Mouse (Mus musculus) ES-E14 (cell line): ENCODE data around the gene Hoxb5. TPM values are rescaled to one million over a fixed set of nuclear protein-coding genes. Genes with fewer than 3 reads are reported as not detected.

Source experiments
- DNase-seq: peaks from one replicate; pipeline ENCODE4 v3.0.0-alpha.2; 2013; ENCODE audit warnings: low read depth, low spot score
- H3K27ac ChIP-seq: 2 replicates; pipeline ENCODE4 v1.5.1; 2012; ENCODE audit warnings: low read depth, mild to moderate bottlenecking, low read length, moderate library complexity, mixed read lengths; ENCODE audit not compliant: poor library complexity, insufficient read depth, severe bottlenecking
- H3K36me3 ChIP-seq: 2 replicates; pipeline ENCODE4 v1.6.1; 2012; ENCODE audit warnings: mild to moderate bottlenecking, low read length, moderate library complexity, mixed read lengths; ENCODE audit not compliant: control insufficient read depth, poor library complexity, insufficient read depth, severe bottlenecking
- H3K4me1 ChIP-seq, 2 experiments: fragments of 150-350 bp in 1 of 2; sonication (generic) in 1 of 2; 2 replicates each; pipeline ENCODE4 v1.6.1; 2012; ENCODE audit warnings: low read length in 2 of 2, mild to moderate bottlenecking in 1 of 2, mixed read lengths in 1 of 2; ENCODE audit not compliant: control insufficient read depth in 2 of 2, insufficient read depth in 2 of 2, poor library complexity in 1 of 2
- H3K4me3 ChIP-seq, 2 experiments: fragments of 150-350 bp in 1 of 2; sonication (generic) in 1 of 2; 2 replicates each; pipeline ENCODE4 v1.5.1; 2012; ENCODE audit warnings: low read length in 2 of 2, low read depth in 1 of 2, mild to moderate bottlenecking in 1 of 2, mixed read lengths in 1 of 2; ENCODE audit not compliant: insufficient read depth in 1 of 2, poor library complexity in 1 of 2, severe bottlenecking in 1 of 2
- H3K9ac ChIP-seq: 2 replicates; pipeline ENCODE4 v1.6.1; 2012; ENCODE audit warnings: low read depth, mild to moderate bottlenecking, low read length, mixed read lengths; ENCODE audit not compliant: poor library complexity, insufficient read depth, severe bottlenecking
- H3K9me3 ChIP-seq: fragments of 150-350 bp; sonication (generic); 2 replicates; pipeline ENCODE4 v1.6.1; 2012; ENCODE audit warnings: low read depth, mild to moderate bottlenecking, low read length; ENCODE audit not compliant: control insufficient read depth, insufficient read depth
- CHD2 ChIP-seq: IDR thresholded peaks from 2 replicates; pipeline ENCODE4 v1.6.1; 2014; ENCODE audit warnings: mild to moderate bottlenecking, low read depth, low read length, inconsistent platforms
- HCFC1 ChIP-seq: IDR thresholded peaks from 2 replicates; pipeline ENCODE4 v1.6.1; 2012; ENCODE audit warnings: low read length, inconsistent platforms, borderline replicate concordance; ENCODE audit not compliant: insufficient read depth
- MAFK ChIP-seq: IDR thresholded peaks from 2 replicates; pipeline ENCODE4 v1.6.1; 2014; ENCODE audit warnings: mild to moderate bottlenecking, low read depth, low read length, inconsistent platforms; ENCODE audit not compliant: insufficient read depth
- ZC3H11A ChIP-seq: IDR thresholded peaks from 2 replicates; pipeline ENCODE4 v1.6.1; 2012; ENCODE audit warnings: low read depth, mild to moderate bottlenecking, inconsistent platforms, low read length, borderline replicate concordance
- ZNF384 ChIP-seq: IDR thresholded peaks from 2 replicates; pipeline ENCODE4 v1.6.1; 2012; ENCODE audit warnings: low read depth, low read length, inconsistent platforms
- in situ Hi-C, 2 experiments: fragments of 600-800 bp; cut with MboI; formaldehyde crosslinking; loops; one replicate each; pipeline ENCODE4 v1.15.1; 2025; ENCODE audit warnings: low sequenced_read_pairs in 2 of 2, inconsistent platforms in 1 of 2; ENCODE audit not compliant: unreplicated experiment in 2 of 2
- total RNA-seq: library from RNA; depleted of rRNA; stranded (reverse); fragments of 300-350 nt; gene quantifications from 2 replicates; pipeline ENCODE4 v1.2.3, GENCODE M21; 2012

Gene Hoxb5
- total RNA-seq, 1 experiment: 0.09 TPM

GRCm38 (mm10) chr11:96351312-96351711 lies 48.2 kb downstream of the Hoxb5 start:
- no peak for DNase-seq
- Histone ChIP-seq H3K9me3 (no peaks in the 10 kb centered on the region), H3K4me3 (no peak overlapping the region), H3K27ac (no peak overlapping the region), H3K4me1 (peaks cover 0 to 5% of the 10 kb centered on the region in 2 experiments; a peak in 1 of 4 replicates), H3K9ac (no peak overlapping the region), H3K36me3 (no peaks in the 10 kb centered on the region)
- TF ChIP-seq HCFC1 (no peak), ZC3H11A (no peak), MAFK (no peak), CHD2 (no peak), ZNF384 (no peak)
- in situ Hi-C loops: loop anchor here in 1 of 2 experiments (10.0 kb wide), 1 partner anchor 57 kb away; the partner anchor contains the start of gene Hoxb6

- Histone ChIP-seq H3K4me3 (peak overlapping the region in 1 of 2 experiments; percentile 4; a peak in 1 of 4 replicates), H3K4me1 (peaks cover 0 to 5% of the 10 kb centered on the region in 2 experiments; a peak in 1 of 4 replicates), H3K27ac (no peak overlapping the region), H3K9me3 (no peaks in the 10 kb centered on the region), H3K9ac (no peak overlapping the region), H3K36me3 (no peaks in the 10 kb centered on the region)
- in situ Hi-C loops: loop anchor here in 1 of 2 experiments (10.0 kb wide), 1 partner anchor 57 kb away; the partner anchor contains the start of gene Hoxb6
- TF ChIP-seq HCFC1: no peak
- TF ChIP-seq MAFK: no peak
- TF ChIP-seq ZC3H11A: no peak
- no peak for TF ChIP-seq CHD2
- no peak for TF ChIP-seq ZNF384
- DNase-seq: no peak
Measured at GRCm38 (mm10) chr11:96351831-96352230, 48.7 kb downstream of the Hoxb5 start.

- H3K36me3 ChIP-seq: no peaks in the 10 kb centered on the region
- in situ Hi-C loops: loop anchor here in 1 of 2 experiments (10.0 kb wide), 1 partner anchor 58 kb away; the partner anchor contains the start of gene Hoxb6
- H3K9me3 ChIP-seq: no peaks in the 10 kb centered on the region
- H3K4me1 ChIP-seq: peaks cover 0 to 5% of the 10 kb centered on the region in 2 experiments; a peak in 1 of 4 replicates
- no peak overlapping the region for H3K27ac ChIP-seq
- H3K4me3 ChIP-seq: peak overlapping the region; percentile 18 to 42; a peak in 3 of 4 replicates
- no peak for DNase-seq
- peak overlapping the region; percentile 48; the same call in 1 of the 2 replicates for H3K9ac ChIP-seq
- TF ChIP-seq HCFC1 (no peak), MAFK (no peak), ZNF384 (no peak), CHD2 (no peak)
Measured at GRCm38 (mm10) chr11:96352691-96353521, 49.8 kb downstream of the Hoxb5 start.

- no peak overlapping the region for H3K9ac ChIP-seq
- no peaks in the 10 kb centered on the region for H3K9me3 ChIP-seq
- no peaks in the 10 kb centered on the region for H3K36me3 ChIP-seq
- DNase-seq: no peak
- H3K4me3 ChIP-seq: no peak overlapping the region
- H3K27ac ChIP-seq: no peak overlapping the region
- TF ChIP-seq HCFC1: no peak
- TF ChIP-seq CHD2: no peak
- no peak for TF ChIP-seq MAFK
- no peak for TF ChIP-seq ZC3H11A
- no peak for TF ChIP-seq ZNF384
- in situ Hi-C loops: loop anchor here in 1 of 2 experiments (10.0 kb wide), 1 partner anchor 59 kb away; the partner anchor contains the start of gene Hoxb6
- peaks cover 0 to 5% of the 10 kb centered on the region in 2 experiments; a peak in 1 of 4 replicates for H3K4me1 ChIP-seq
Measured at GRCm38 (mm10) chr11:96353522-96353841, 50.3 kb downstream of the Hoxb5 start.
